Mouse (Mus musculus): ENCODE measurements around the gene 1700049E17Rik1. TPM values are rescaled to one million over a fixed set of nuclear protein-coding genes. Genes with fewer than 3 reads are reported as not detected.
"Not testable (repeated sequence)": the region's sequence is repeated elsewhere in the genome, so short reads cannot be mapped to it uniquely, and the experiment has no call there.

Gene 1700049E17Rik1
- not detected in 2 replicates for polyA plus RNA-seq (2015; fragmentation: Nextera tagmentation; extraction: Ambion mirVana)

GRCm38 (mm10) chr14:41924649-41925048 is at the start of gene 1700049E17Rik1:
Gene 1700049E17Rik1 (plus strand): TSS chr14:41924949.
- H3K27ac ChIP-seq (ENCODE audit: low read length); ATAC-seq (ENCODE audit: low FRiP score, low TSS enrichment); H3K9me3 ChIP-seq (ENCODE audit: low read length); H3K4me2 ChIP-seq (replicated peaks; ENCODE audit: low read depth, low read length); H3K4me3 ChIP-seq (ENCODE audit: low read length); H3K4me1 ChIP-seq (ENCODE audit: insufficient read depth, low read length); H3K36me3 ChIP-seq (ENCODE audit: insufficient read depth, low read length); H3K27me3 ChIP-seq (ENCODE audit: insufficient read depth, low read length); H3K9ac ChIP-seq (replicated peaks; ENCODE audit: low read length): not testable (repeated sequence)
- no CpG with 5 or more reads among the region's 1 CpGs for WGBS

- H3K27me3 ChIP-seq (ENCODE audit: insufficient read depth, low read length); H3K4me1 ChIP-seq (ENCODE audit: insufficient read depth, low read length); H3K4me3 ChIP-seq (ENCODE audit: low read length); ATAC-seq (ENCODE audit: low FRiP score, low TSS enrichment); H3K9ac ChIP-seq (replicated peaks; ENCODE audit: low read length); H3K4me2 ChIP-seq (replicated peaks; ENCODE audit: low read depth, low read length); H3K36me3 ChIP-seq (ENCODE audit: insufficient read depth, low read length); H3K9me3 ChIP-seq (ENCODE audit: low read length); H3K27ac ChIP-seq (ENCODE audit: low read length): not testable (repeated sequence)
- no CpG with 5 or more reads among the region's 2 CpGs for WGBS
Observed at GRCm38 (mm10) chr14:41907190-41907589, 17.6 kb upstream of the 1700049E17Rik1 start, which contains the start of gene Gm7980. Gene Gm7980 (minus strand): TSS chr14:41907290.

GRCm38 (mm10) chr14:41943695-41944094 is 18.9 kb downstream of the 1700049E17Rik1 start, which contains the start of gene 1700024B05Rik:
Gene 1700024B05Rik (plus strand): TSS chr14:41943995.
- H3K4me2 ChIP-seq (replicated peaks; ENCODE audit: low read depth, low read length); ATAC-seq (ENCODE audit: low FRiP score, low TSS enrichment); H3K9ac ChIP-seq (replicated peaks; ENCODE audit: low read length); H3K4me3 ChIP-seq (ENCODE audit: low read length); H3K4me1 ChIP-seq (ENCODE audit: insufficient read depth, low read length); H3K27ac ChIP-seq (ENCODE audit: low read length); H3K36me3 ChIP-seq (ENCODE audit: insufficient read depth, low read length); H3K27me3 ChIP-seq (ENCODE audit: insufficient read depth, low read length); H3K9me3 ChIP-seq (ENCODE audit: low read length): not testable (repeated sequence)
- 76% methylated on average over 1 of the region's 2 CpGs for WGBS

GRCm38 (mm10) chr14:41964095-41964494 is 39.3 kb downstream of the 1700049E17Rik1 start:
- not testable (repeated sequence) for ATAC-seq (ENCODE audit: low FRiP score, low TSS enrichment); H3K4me2 ChIP-seq (replicated peaks; ENCODE audit: low read depth, low read length); H3K36me3 ChIP-seq (ENCODE audit: insufficient read depth, low read length); H3K9me3 ChIP-seq (ENCODE audit: low read length); H3K27ac ChIP-seq (ENCODE audit: low read length); H3K4me1 ChIP-seq (ENCODE audit: insufficient read depth, low read length); H3K9ac ChIP-seq (replicated peaks; ENCODE audit: low read length); H3K4me3 ChIP-seq (ENCODE audit: low read length); H3K27me3 ChIP-seq (ENCODE audit: insufficient read depth, low read length)
- WGBS, result 64% methylated on average over 4 of the region's 4 CpGs

GRCm38 (mm10) chr14:41967827-41968226 is 43.1 kb downstream of the 1700049E17Rik1 start, which contains the start of gene Gm6401:
Gene Gm6401 (minus strand): TSS chr14:41967927.
- not testable (repeated sequence) for H3K4me2 ChIP-seq (replicated peaks; ENCODE audit: low read depth, low read length); H3K27me3 ChIP-seq (ENCODE audit: insufficient read depth, low read length); H3K9ac ChIP-seq (replicated peaks; ENCODE audit: low read length); H3K4me3 ChIP-seq (ENCODE audit: low read length); H3K9me3 ChIP-seq (ENCODE audit: low read length); ATAC-seq (ENCODE audit: low FRiP score, low TSS enrichment); H3K27ac ChIP-seq (ENCODE audit: low read length); H3K36me3 ChIP-seq (ENCODE audit: insufficient read depth, low read length); H3K4me1 ChIP-seq (ENCODE audit: insufficient read depth, low read length)
- whole genome bisulfite sequencing, result 85% methylated on average over 1 of the region's 1 CpGs

- ATAC-seq (ENCODE audit: low FRiP score, low TSS enrichment), result not testable (repeated sequence)
Observed at GRCm38 (mm10) chr14:41968596-41968995, 43.8 kb downstream of the 1700049E17Rik1 start.

More at GRCm38 (mm10) chr14:41968596-41968995, 43.8 kb downstream of the 1700049E17Rik1 start:
- not testable (repeated sequence) for H3K36me3 ChIP-seq (ENCODE audit: insufficient read depth, low read length); H3K4me3 ChIP-seq (ENCODE audit: low read length); H3K27me3 ChIP-seq (ENCODE audit: insufficient read depth, low read length); H3K4me1 ChIP-seq (ENCODE audit: insufficient read depth, low read length); H3K9ac ChIP-seq (replicated peaks; ENCODE audit: low read length); H3K9me3 ChIP-seq (ENCODE audit: low read length); H3K27ac ChIP-seq (ENCODE audit: low read length); H3K4me2 ChIP-seq (replicated peaks; ENCODE audit: low read depth, low read length)
- 69% methylated on average over 3 of the region's 3 CpGs for WGBS

Other genes starting within 250 kb of the 1700049E17Rik1 start
- not detected in 2 replicates for gene Gm8068, start 223.1 kb upstream of the 1700049E17Rik1 start, polyA plus RNA-seq (2015; fragmentation: Nextera tagmentation; extraction: Ambion mirVana)
- gene Gm7929, start 174.3 kb upstream of the 1700049E17Rik1 start, polyA plus RNA-seq (2015; fragmentation: Nextera tagmentation; extraction: Ambion mirVana), result not detected in 2 replicates
- gene Gm47189, start 152.5 kb upstream of the 1700049E17Rik1 start, polyA plus RNA-seq (2015; fragmentation: Nextera tagmentation; extraction: Ambion mirVana), result not detected in 2 replicates
- not detected in 2 replicates for gene Gm7980, start 17.7 kb upstream of the 1700049E17Rik1 start, polyA plus RNA-seq (2015; fragmentation: Nextera tagmentation; extraction: Ambion mirVana)
- gene 1700024B05Rik, start 19.0 kb downstream of the 1700049E17Rik1 start, polyA plus RNA-seq (2015; fragmentation: Nextera tagmentation; extraction: Ambion mirVana), result not detected in 2 replicates
- not detected in 2 replicates for gene Gm6401, start 43.0 kb downstream of the 1700049E17Rik1 start, polyA plus RNA-seq (2015; fragmentation: Nextera tagmentation; extraction: Ambion mirVana)
- not detected in 2 replicates for gene Gm3543, start 58.4 kb downstream of the 1700049E17Rik1 start, polyA plus RNA-seq (2015; fragmentation: Nextera tagmentation; extraction: Ambion mirVana)
- gene Gm7951, start 192.4 kb downstream of the 1700049E17Rik1 start, polyA plus RNA-seq (2015; fragmentation: Nextera tagmentation; extraction: Ambion mirVana), result not detected in 2 replicates
- gene Gm17027, start 237.7 kb downstream of the 1700049E17Rik1 start, polyA plus RNA-seq (2015; fragmentation: Nextera tagmentation; extraction: Ambion mirVana), result not detected in 2 replicates

Measured in kidney, embryonic 16.5 days (tissue).